Mouse (Mus musculus): ENCODE results near the gene Cnr1. TPM values are rescaled to one million over a fixed set of nuclear protein-coding genes. Genes with fewer than 3 reads are reported as not detected.

Gene Cnr1
- total RNA-seq, 2 experiments from 2014 or later = 0.08 to 0.13 TPM

- no peak for DNase-seq (ENCODE audit: low spot score)
- intact Hi-C loops (cut with DNase I) = no loop called here
Observed at GRCm38 (mm10) chr4:33928450-33928849, 4.1 kb downstream of the Cnr1 start.

DNA sequence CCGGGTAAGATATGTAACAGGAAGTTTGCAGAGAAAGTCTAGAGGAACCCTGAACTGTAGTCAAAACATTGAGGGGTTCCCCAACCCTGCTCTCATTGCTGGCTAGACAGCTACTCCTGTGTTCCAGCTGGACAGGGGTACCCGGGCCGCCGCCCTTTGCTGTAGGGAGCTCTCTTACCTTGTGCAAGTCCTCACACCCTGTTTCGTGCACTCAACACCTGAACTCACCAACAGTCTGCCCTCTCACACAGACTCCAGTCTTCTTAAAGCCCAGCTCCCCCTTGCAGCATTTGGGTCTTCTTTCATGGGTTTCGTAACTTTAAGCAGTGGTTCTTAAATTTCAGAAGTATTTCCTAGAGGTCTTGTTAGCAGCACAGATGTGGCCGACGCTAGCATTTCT, 7.0 kb downstream of the Cnr1 start:
- DNase-seq (ENCODE audit: low spot score) = no peak
- intact Hi-C loops (cut with DNase I) = no loop called here

DNA sequence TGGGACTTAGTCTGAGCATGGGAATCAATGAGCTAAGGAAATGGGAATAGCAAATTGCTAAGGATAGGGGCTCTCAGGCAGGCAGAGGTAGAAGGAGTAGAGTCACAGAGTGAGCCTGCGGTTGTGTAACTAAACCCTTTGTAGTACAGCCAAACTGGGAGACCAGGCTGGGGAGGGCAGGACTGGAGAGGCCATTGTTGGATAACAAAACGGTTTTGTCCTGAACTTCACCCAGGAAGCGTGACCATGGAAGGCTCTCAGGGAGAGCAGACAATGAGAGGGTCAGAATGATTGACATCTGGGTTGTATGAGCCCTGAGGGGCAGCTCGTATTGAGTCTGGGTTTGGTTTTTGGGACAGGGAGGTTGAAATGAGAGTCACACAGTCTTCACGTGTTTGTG, 17.2 kb downstream of the Cnr1 start:
- DNase-seq (ENCODE audit: low spot score) = no peak
- intact Hi-C loops (cut with DNase I) = no loop called here

GRCm38 (mm10) chr4:33943936-33944335, 19.5 kb downstream of the Cnr1 start:
- intact Hi-C loops (cut with DNase I) = no loop called here
- DNase-seq (ENCODE audit: low spot score) = no peak

- no peak for DNase-seq (ENCODE audit: low spot score)
- intact Hi-C loops (cut with DNase I) = no loop called here
Observed at GRCm38 (mm10) chr4:33945742-33946141, 21.3 kb downstream of the Cnr1 start.

DNA sequence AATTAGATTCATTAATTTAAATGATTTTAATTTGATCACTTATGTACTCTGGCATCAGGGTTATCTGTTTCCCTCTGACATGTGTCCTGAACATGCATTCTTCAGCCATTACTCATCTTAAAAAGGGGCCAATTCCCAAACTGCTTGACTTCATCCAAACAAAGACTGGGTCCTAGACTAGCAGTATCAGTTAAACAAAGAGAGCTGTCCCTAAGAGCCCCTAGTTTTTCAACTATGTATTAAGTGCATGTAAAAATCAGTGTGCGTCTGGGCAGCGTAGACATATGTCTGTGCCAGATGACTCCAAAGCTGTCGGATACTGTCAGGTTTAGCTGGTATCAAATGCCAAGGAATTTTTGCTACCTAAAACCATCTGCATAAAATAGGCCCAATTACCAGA, 23.2 kb downstream of the Cnr1 start:
- intact Hi-C loops (cut with DNase I) = no loop called here
- DNase-seq (ENCODE audit: low spot score) = no peak

DNA sequence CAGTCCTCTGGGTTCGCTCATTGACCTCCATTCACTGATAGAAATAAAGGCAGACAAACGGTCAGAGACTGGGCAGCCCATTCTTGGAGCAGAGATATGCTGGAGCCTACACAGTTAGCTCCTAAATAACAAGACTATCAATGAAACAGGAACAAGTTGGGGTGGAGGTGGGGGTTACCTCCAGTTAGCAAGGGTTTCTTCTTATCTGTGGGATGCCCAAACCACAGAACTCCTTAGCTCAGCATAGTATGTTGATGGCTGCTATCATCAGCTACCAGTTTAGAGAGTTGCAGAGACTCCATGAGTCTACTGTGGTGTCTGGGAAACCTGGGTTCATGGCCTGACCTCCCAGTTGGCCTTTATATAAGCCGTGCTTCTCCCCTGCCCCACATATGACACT, 33.0 kb downstream of the Cnr1 start:
- intact Hi-C loops (cut with DNase I) = no loop called here

DNA sequence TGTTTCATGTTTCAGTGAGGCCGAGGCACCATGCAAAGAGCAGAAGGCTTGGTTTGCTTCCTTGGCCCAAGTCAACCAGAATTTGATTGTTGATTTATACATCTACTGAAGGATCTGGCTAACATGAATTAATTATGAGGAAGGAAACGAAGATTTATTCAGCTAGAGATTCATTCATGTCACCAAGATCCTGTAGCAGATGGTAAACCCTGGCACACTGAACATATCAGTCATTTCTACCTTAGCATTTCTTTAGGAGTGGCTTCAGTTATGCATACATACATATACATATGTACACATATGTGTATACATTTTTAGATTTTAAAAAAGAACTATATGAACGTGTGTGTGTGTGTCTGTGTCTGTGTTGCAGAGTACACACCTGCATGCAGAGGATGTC, 34.1 kb downstream of the Cnr1 start:
- intact Hi-C loops (cut with DNase I) = no loop called here
- no peak for DNase-seq (ENCODE audit: low spot score)

More for the DNA sequence above, 33.0 kb downstream of the Cnr1 start:
- no peak for DNase-seq (ENCODE audit: low spot score)

DNA sequence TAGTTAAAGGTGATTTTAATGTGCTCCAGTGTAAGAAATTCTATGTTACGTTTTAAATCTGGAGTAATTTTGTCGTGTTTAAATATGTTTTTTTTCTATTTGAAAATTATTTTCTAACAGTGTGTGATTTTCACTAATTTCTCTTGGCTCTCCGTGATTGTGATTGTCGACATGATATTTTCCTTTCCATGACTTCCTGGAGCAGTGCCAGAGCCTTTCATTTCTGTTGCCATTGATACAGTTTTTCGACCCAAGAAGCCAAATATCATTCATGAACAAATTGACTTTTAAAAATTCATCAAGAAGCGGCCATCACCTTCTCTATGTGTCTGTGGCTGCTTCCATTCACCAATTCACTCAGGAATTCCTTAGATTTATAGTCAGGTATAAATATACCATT, 35.4 kb downstream of the Cnr1 start:
- intact Hi-C loops (cut with DNase I) = no loop called here
- no peak for DNase-seq (ENCODE audit: low spot score)

- DNase-seq (ENCODE audit: low spot score) = no peak
- intact Hi-C loops (cut with DNase I) = no loop called here
Observed at GRCm38 (mm10) chr4:33970726-33971125, 46.3 kb downstream of the Cnr1 start.

- DNase-seq (ENCODE audit: low spot score) = no peak
- intact Hi-C loops (cut with DNase I) = no loop called here
Observed at GRCm38 (mm10) chr4:33988466-33989089, 64.2 kb downstream of the Cnr1 start.

- DNase-seq (ENCODE audit: low spot score) = no peak
- intact Hi-C loops (cut with DNase I) = no loop called here
Observed at GRCm38 (mm10) chr4:33992687-33993086, 68.3 kb downstream of the Cnr1 start.

DNA sequence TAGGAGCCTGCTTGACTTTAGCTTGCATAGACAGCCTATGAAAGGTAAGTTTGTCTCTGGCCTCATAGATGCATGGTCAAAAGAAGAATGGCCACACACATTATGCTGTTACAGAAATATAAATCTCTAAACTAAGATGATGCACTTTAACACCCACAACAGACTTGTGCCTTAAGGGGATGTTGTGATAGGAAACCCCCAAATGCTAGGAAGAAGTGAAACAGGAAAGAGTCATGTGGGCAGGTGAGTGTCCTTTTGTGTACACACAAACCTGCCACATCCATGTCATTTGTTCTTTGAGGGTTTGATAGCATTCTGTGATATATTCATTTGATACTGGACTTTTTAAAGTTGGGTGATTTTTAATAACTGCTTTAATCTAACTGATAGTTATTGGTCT, 72.0 kb downstream of the Cnr1 start:
- no peak for DNase-seq (ENCODE audit: low spot score)
- intact Hi-C loops (cut with DNase I) = no loop called here

Other genes with a start within 250 kb of the Cnr1 start
- not detected for gene Spaca1, start 125.6 kb downstream of the Cnr1 start, total RNA-seq (2021)

Measured in heart, postnatal 25 days (tissue).